Mouse (Mus musculus) heart, postnatal 0 days (tissue): ENCODE data around the gene Tpra1.

Source experiments
- CTCF ChIP-seq: IDR thresholded peaks from 2 replicates; pipeline ENCODE4 v1.5.1; 2016; ENCODE audit warnings: antibody characterized with exemption, control low read depth, low read depth
- EP300 ChIP-seq: IDR thresholded peaks from 2 replicates; pipeline ENCODE4 v1.6.1; 2016; ENCODE audit warnings: antibody characterized with exemption, low read depth

GRCm38 (mm10) chr6:88898534-88899048 is 3.5 kb upstream of the Tpra1 start, which contains the start of gene Mcm2:
- TF ChIP-seq CTCF (no peak), EP300 (no peak)
